Mouse (Mus musculus): Measurements from ENCODE around the gene Cul1.

DNA sequence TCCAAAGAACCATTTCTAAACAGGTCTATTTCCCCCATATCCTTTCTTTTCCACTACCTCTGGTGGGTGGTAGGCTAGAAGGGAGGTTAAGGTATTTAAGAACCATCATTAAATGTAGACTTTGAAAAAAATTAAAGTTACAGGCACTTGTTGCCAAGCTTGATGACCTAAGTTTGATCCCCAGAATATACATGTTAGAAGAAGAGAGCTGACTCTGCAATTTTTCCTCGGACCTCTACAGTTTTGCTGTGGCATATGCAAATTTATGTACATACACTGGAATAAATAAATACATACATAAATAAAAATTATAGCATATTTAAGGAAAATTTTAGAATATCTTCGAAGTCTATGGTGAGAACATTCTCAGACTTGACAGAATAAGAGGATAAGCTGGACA, 13.1 kb upstream of the Cul1 start:
- TF ChIP-seq POLR2A (IDR thresholded peaks at IDR 0.05; ENCODE audit: borderline replicate concordance, extremely low read depth, low read depth, low read length) = no peak
- TF ChIP-seq CTCF (IDR thresholded peaks at IDR 0.05; ENCODE audit: insufficient read depth, low read length) = no peak
